Mouse (Mus musculus) CH12.LX (cell line): ENCODE measurements around the gene Smarcal1. TPM values are rescaled to one million over a fixed set of nuclear protein-coding genes. Genes with fewer than 3 reads are reported as not detected.

Source experiments
- DNase-seq: peaks from one replicate; pipeline ENCODE4 v3.0.0-alpha.2; 2013; ENCODE audit errors: extremely low read depth
- H3K27ac ChIP-seq: 2 replicates; pipeline ENCODE4 v1.5.1; 2012; ENCODE audit warnings: low read depth, mild to moderate bottlenecking, control low read depth, moderate library complexity; ENCODE audit not compliant: insufficient read depth
- H3K27me3 ChIP-seq: replicated peaks from 2 replicates; pipeline ENCODE3; 2012; ENCODE audit warnings: inconsistent platforms
- H3K36me3 ChIP-seq, 2 experiments: replicated peaks in 1 of 2; 2 replicates each; pipeline versions ENCODE3 to v1.6.1; 2012; ENCODE audit warnings: inconsistent platforms in 1 of 2, low read length in 1 of 2, mild to moderate bottlenecking in 1 of 2, mixed read lengths in 1 of 2, moderate library complexity in 1 of 2; ENCODE audit not compliant: control insufficient read depth in 1 of 2, insufficient read depth in 1 of 2
- H3K4me1 ChIP-seq, 2 experiments: 2 replicates each; pipeline ENCODE4 v1.6.1; 2012; ENCODE audit warnings: inconsistent platforms in 1 of 2, moderate library complexity in 1 of 2; ENCODE audit not compliant: insufficient read depth in 2 of 2, control insufficient read depth in 1 of 2
- H3K4me2 ChIP-seq: 2 replicates; pipeline ENCODE4 v1.6.1; 2012; ENCODE audit warnings: low read depth, mild to moderate bottlenecking, control low read depth; ENCODE audit not compliant: poor library complexity, insufficient read depth, severe bottlenecking
- H3K4me3 ChIP-seq, 3 experiments: fragments of 150-350 bp in 1 of 3; sonication (generic) in 1 of 3; replicated peaks in 1 of 3; 2 replicates each; pipeline versions ENCODE3 to v1.5.1; 2011 to 2012; ENCODE audit warnings: low read depth in 2 of 3, low read length in 2 of 3, mild to moderate bottlenecking in 2 of 3, moderate library complexity in 2 of 3, control low read depth in 1 of 3, improper control_type of control experiment in 1 of 3, inconsistent platforms in 1 of 3, mixed read lengths in 1 of 3; ENCODE audit not compliant: poor library complexity in 1 of 3
- H3K79me2 ChIP-seq: replicated peaks from 2 replicates; pipeline ENCODE4 v1.6.1; 2012; ENCODE audit warnings: mild to moderate bottlenecking, moderate library complexity; ENCODE audit not compliant: control insufficient read depth, poor library complexity, insufficient read depth, severe bottlenecking; ENCODE audit errors: extremely low read depth
- H3K9ac ChIP-seq: 2 replicates; pipeline ENCODE4 v1.6.1; 2012; ENCODE audit warnings: low read depth, mild to moderate bottlenecking, control low read depth, moderate library complexity; ENCODE audit not compliant: insufficient read depth
- H3K9me3 ChIP-seq: replicated peaks from 2 replicates; pipeline ENCODE3; 2012; ENCODE audit warnings: low read length, inconsistent platforms, mixed read lengths
- CHD2 ChIP-seq: IDR thresholded peaks from 2 replicates; pipeline ENCODE4 v1.6.1; 2011; ENCODE audit warnings: low read length, improper control_type of control experiment
- CTCF ChIP-seq, 2 experiments: IDR thresholded peaks in 1 of 2; conservative IDR thresholded peaks in 1 of 2; 2 replicates each; pipeline ENCODE4 v1.5.1; 2011 to 2012; ENCODE audit warnings: low read depth in 2 of 2, low read length in 2 of 2, improper control_type of control experiment in 1 of 2, inconsistent platforms in 1 of 2, mild to moderate bottlenecking in 1 of 2, moderate library complexity in 1 of 2
- E2F4 ChIP-seq: IDR thresholded peaks from 2 replicates; pipeline ENCODE4 v1.6.1; 2011; ENCODE audit warnings: low read depth, low read length, improper control_type of control experiment; ENCODE audit not compliant: insufficient replicate concordance
- ELF1 ChIP-seq: IDR thresholded peaks from 2 replicates; pipeline ENCODE4 v1.6.1; 2014; ENCODE audit warnings: low read depth, mild to moderate bottlenecking, inconsistent platforms, low read length, improper control_type of control experiment
- EP300 ChIP-seq: IDR thresholded peaks from 2 replicates; pipeline ENCODE4 v1.6.1; 2011; ENCODE audit warnings: low read length, improper control_type of control experiment
- ETS1 ChIP-seq: conservative IDR thresholded peaks from 2 replicates; pipeline ENCODE4 v1.6.1; 2012; ENCODE audit warnings: low read depth, mild to moderate bottlenecking, inconsistent platforms, low read length, improper control_type of control experiment, moderate library complexity
- HCFC1 ChIP-seq: IDR thresholded peaks from 2 replicates; pipeline ENCODE4 v1.6.1; 2012; ENCODE audit warnings: low read depth, mild to moderate bottlenecking, inconsistent platforms, low read length, improper control_type of control experiment
- IRF4 ChIP-seq: IDR thresholded peaks from 2 replicates; pipeline ENCODE4 v1.6.1; 2014; ENCODE audit warnings: low read depth, mild to moderate bottlenecking, inconsistent platforms, low read length, improper control_type of control experiment
- MAFK ChIP-seq: IDR thresholded peaks from 2 replicates; pipeline ENCODE4 v1.6.1; 2011; ENCODE audit warnings: low read length, improper control_type of control experiment; ENCODE audit not compliant: insufficient replicate concordance
- MAZ ChIP-seq: IDR thresholded peaks from 2 replicates; pipeline ENCODE4 v1.6.1; 2012; ENCODE audit warnings: low read depth, mild to moderate bottlenecking, inconsistent platforms, low read length, improper control_type of control experiment, moderate library complexity
- MXI1 ChIP-seq: IDR thresholded peaks from 2 replicates; pipeline ENCODE4 v1.6.1; 2011; ENCODE audit warnings: mild to moderate bottlenecking, low read depth, low read length, improper control_type of control experiment
- MYC ChIP-seq: IDR thresholded peaks from 2 replicates; pipeline ENCODE4 v1.6.1; 2011; ENCODE audit warnings: low read depth, mild to moderate bottlenecking, improper control_type of control experiment, low read length
- NELFE ChIP-seq: IDR thresholded peaks from 2 replicates; pipeline ENCODE4 v1.6.1; 2011; ENCODE audit warnings: low read depth, low read length, improper control_type of control experiment
- NRF1 ChIP-seq: IDR thresholded peaks from 2 replicates; pipeline ENCODE4 v1.6.1; 2014; ENCODE audit warnings: low read depth, mild to moderate bottlenecking, inconsistent platforms, low read length, improper control_type of control experiment, moderate library complexity
- POLR2A ChIP-seq: IDR thresholded peaks from 2 replicates; pipeline ENCODE4 v1.6.1; 2011; ENCODE audit warnings: low read depth, mild to moderate bottlenecking, improper control_type of control experiment, low read length
- POLR2AphosphoS2 ChIP-seq: IDR thresholded peaks from 2 replicates; pipeline ENCODE4 v1.6.1; 2011; ENCODE audit warnings: low read depth, low read length, improper control_type of control experiment
- RAD21 ChIP-seq: IDR thresholded peaks from 2 replicates; pipeline ENCODE4 v1.6.1; 2011; ENCODE audit warnings: low read depth, mild to moderate bottlenecking, low read length, improper control_type of control experiment, moderate library complexity
- SIN3A ChIP-seq: IDR thresholded peaks from 2 replicates; pipeline ENCODE4 v1.6.1; 2012; ENCODE audit warnings: low read length, improper control_type of control experiment, inconsistent platforms
- SMC3 ChIP-seq: IDR thresholded peaks from 2 replicates; pipeline ENCODE4 v1.6.1; 2011; ENCODE audit warnings: low read depth, low read length, improper control_type of control experiment
- TBP ChIP-seq: conservative IDR thresholded peaks from 2 replicates; pipeline ENCODE4 v1.6.1; 2011; ENCODE audit warnings: low read depth, low read length, improper control_type of control experiment
- UBTF ChIP-seq: IDR thresholded peaks from 2 replicates; pipeline ENCODE4 v1.6.1; 2012; ENCODE audit warnings: low read depth, mild to moderate bottlenecking, inconsistent platforms, low read length, improper control_type of control experiment, moderate library complexity
- USF2 ChIP-seq: conservative IDR thresholded peaks from 2 replicates; pipeline ENCODE4 v1.6.1; 2011; ENCODE audit warnings: low read depth, low read length, improper control_type of control experiment
- ZC3H11A ChIP-seq: IDR thresholded peaks from 2 replicates; pipeline ENCODE4 v1.6.1; 2012; ENCODE audit warnings: low read depth, mild to moderate bottlenecking, inconsistent platforms, low read length, improper control_type of control experiment
- ZKSCAN1 ChIP-seq: IDR thresholded peaks from 2 replicates; pipeline ENCODE4 v1.6.1; 2012; ENCODE audit warnings: low read depth, inconsistent platforms, low read length, improper control_type of control experiment, borderline replicate concordance
- ZMIZ1 ChIP-seq: IDR thresholded peaks from 2 replicates; pipeline ENCODE4 v1.6.1; 2012; ENCODE audit warnings: low read depth, mild to moderate bottlenecking, inconsistent platforms, low read length, improper control_type of control experiment
- dilution Hi-C: fragments of 300-500 bp; cut with MboI; formaldehyde crosslinking; loops from 2 replicates; pipeline ENCODE4 v1.14.3; 2020; ENCODE audit warnings: low sequenced_read_pairs; ENCODE audit not compliant: extremely low pct_unique_long_range_greater_than_20kb, extremely low pct_ligation_motif_present
- in situ Hi-C: fragments of 300-500 bp; cut with MboI; formaldehyde crosslinking; loops from 3 replicates; pipeline ENCODE4 v1.14.3; 2019; ENCODE audit warnings: low sequenced_read_pairs, low pct_ligation_motif_present, low pct_unique_long_range_greater_than_20kb, mixed read lengths
- polyA plus RNA-seq: library from polyadenylated mRNA; unstranded; fragments of >175 nt; gene quantifications from 2 replicates; pipeline ENCODE4 v1.2.1, GENCODE M21; 2012; ENCODE audit warnings: low read depth; ENCODE audit not compliant: insufficient read length
- total RNA-seq, 2 experiments: library from RNA; depleted of rRNA; stranded (reverse); fragments of 300-350 nt in 1 of 2; fragments of >200 nt in 1 of 2; gene quantifications; 2 replicates each; pipeline ENCODE4 v1.2.3; 2012 to 2014

Gene Smarcal1
- total and polyA plus RNA-seq, 3 experiments: 25.2 to 54.2 (median 34.9) TPM

DNA sequence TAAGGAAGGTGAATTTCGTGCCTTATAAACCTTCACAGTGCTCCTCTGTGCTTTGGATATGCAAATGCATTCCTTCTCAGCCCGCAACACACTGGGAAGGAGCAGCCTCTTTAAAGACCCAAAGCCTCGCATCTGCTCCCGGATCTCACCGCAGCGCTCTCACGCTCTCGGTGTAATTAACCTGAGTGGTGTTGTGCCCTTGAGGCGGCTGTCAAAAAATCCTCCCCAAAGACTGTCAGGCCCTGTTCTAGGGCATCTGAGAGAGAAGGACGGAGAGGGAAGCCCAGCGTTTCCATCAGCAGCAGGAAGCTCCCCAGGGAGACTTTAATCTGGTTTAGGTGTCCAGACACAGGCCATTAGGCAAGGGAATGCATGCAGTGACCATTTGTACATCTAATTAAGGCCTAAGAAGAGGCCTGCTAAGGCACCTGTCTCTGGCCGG, 5.5 kb upstream of the Smarcal1 start:
- H3K4me1 ChIP-seq: peaks cover 5 to 19% of the 10 kb centered on the region in 2 experiments
- H3K4me2 ChIP-seq: no peak overlapping the region
- no peak for DNase-seq
- dilution Hi-C loops: no loop called here
- no peak for TF ChIP-seq NRF1
- no peak for TF ChIP-seq TBP
- TF ChIP-seq ETS1: no peak
- TF ChIP-seq USF2: no peak
- no peak for TF ChIP-seq POLR2A
- TF ChIP-seq SIN3A: no peak
- no peak for TF ChIP-seq ZMIZ1
- no peak for TF ChIP-seq MXI1
- TF ChIP-seq, all 38 proteins: peak for 0
- Histone ChIP-seq H3K27ac (no peak overlapping the region), H3K9me3 (no peaks in the 10 kb centered on the region), H3K27me3 (no peaks in the 10 kb centered on the region), H3K36me3 (no peaks in the 10 kb centered on the region), H3K4me3 (no peak overlapping the region), H3K79me2 (no peaks in the 10 kb centered on the region), H3K9ac (no peak overlapping the region)
- in situ Hi-C loops: loop anchor here (10.0 to 25.0 kb wide), 2 partner anchors 133 to 285 kb away; partner anchors contain the start of gene Igfbp5

DNA sequence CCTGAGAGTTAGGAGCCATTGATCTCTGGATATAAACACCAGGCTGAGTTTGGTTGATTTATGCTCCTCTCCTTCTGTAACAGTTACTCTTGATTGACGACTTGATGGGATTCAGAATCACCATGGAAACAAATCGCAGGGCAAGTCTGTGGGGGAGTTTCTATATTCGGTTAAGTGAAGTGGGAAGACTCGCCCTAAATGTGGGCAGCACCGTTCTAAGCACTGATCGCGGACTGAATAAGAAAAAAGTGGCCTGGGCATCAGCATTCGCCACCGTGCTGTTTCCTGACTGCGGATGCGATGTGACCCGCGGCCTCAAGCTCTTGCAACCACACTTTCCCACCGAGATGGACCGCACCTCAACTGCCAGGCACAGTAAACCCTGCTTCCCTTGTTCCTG, 4.7 kb upstream of the Smarcal1 start:
- H3K36me3 ChIP-seq: no peaks in the 10 kb centered on the region
- in situ Hi-C loops (loop anchor here (10.0 to 25.0 kb wide), 2 partner anchors 134 to 284 kb away; partner anchors contain the start of gene Igfbp5), dilution Hi-C loops (no loop called here)

More for the DNA sequence above, 4.7 kb upstream of the Smarcal1 start:
- Histone ChIP-seq H3K79me2 (no peaks in the 10 kb centered on the region), H3K4me3 (no peak overlapping the region), H3K27ac (no peak overlapping the region), H3K4me1 (peaks cover 5 to 20% of the 10 kb centered on the region in 2 experiments), H3K27me3 (no peaks in the 10 kb centered on the region), H3K9me3 (no peaks in the 10 kb centered on the region), H3K9ac (no peak overlapping the region), H3K4me2 (no peak overlapping the region)
- TF ChIP-seq UBTF: no peak
- TF ChIP-seq ELF1: no peak
- TF ChIP-seq IRF4: no peak
- no peak for TF ChIP-seq CTCF (conservative IDR thresholded peaks at IDR 0.05 in 1 of 2, IDR thresholded peaks at IDR 0.05 in 1 of 2; ENCODE audit: low read depth in 2 of 2, low read length in 2 of 2)
- no peak for TF ChIP-seq E2F4
- TF ChIP-seq MAZ: no peak
- TF ChIP-seq ZC3H11A: no peak
- no peak for TF ChIP-seq NELFE
- no peak for TF ChIP-seq TBP
- no peak for TF ChIP-seq CHD2
- no peak for TF ChIP-seq ZMIZ1
- no peak for TF ChIP-seq MYC
- no peak for TF ChIP-seq EP300
- no peak for TF ChIP-seq RAD21
- no peak for TF ChIP-seq ZKSCAN1
- TF ChIP-seq SMC3: no peak
- no peak for TF ChIP-seq POLR2AphosphoS2
- no peak for TF ChIP-seq HCFC1
- TF ChIP-seq MAFK: no peak
- no peak for DNase-seq
